Mouse (Mus musculus): ENCODE data around the gene Sertad4. TPM values are rescaled to one million over a fixed set of nuclear protein-coding genes. Genes with fewer than 3 reads are reported as not detected.

Gene Sertad4
- polyA plus RNA-seq (2012; rRNA removed), result 19.1 and 23.5 TPM in 2 replicates

- DNase-seq (ENCODE audit: extremely low spot score in 1 of 2, low spot score in 1 of 2), result peak in 1 of 2 experiments; percentile 51
Observed at GRCm38 (mm10) chr1:192855474-192856230, at the start of gene Sertad4. Gene Sertad4 (minus strand): TSS chr1:192855756.

GRCm38 (mm10) chr1:192901516-192901915 lies 46.0 kb upstream of the Sertad4 start:
- DNase-seq (ENCODE audit: extremely low spot score in 1 of 2, low spot score in 1 of 2), result no peak

DNA sequence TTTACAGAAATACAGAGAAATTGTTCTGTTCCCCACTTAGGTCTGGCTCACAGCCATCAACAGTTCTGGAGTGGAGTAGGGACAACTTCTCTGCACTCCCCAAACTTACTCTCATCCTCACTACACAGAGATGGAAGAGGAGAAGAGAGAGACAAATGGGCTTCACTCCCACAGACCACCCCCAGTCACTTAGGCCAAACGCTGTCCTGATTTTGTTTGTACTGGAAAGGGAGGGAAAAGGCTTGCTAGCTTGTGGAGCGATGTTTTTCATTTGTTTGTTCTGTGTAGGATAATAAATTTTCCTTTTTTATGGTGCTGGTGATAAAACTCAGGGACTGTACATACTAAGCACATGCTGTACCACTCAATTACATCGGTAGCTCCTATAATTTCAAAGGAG lies 45.4 kb upstream of the Sertad4 start:
- no peak for DNase-seq (ENCODE audit: extremely low spot score in 1 of 2, low spot score in 1 of 2)

- DNase-seq (ENCODE audit: extremely low spot score in 1 of 2, low spot score in 1 of 2), result no peak
Observed at GRCm38 (mm10) chr1:192898742-192899141, 43.2 kb upstream of the Sertad4 start.

GRCm38 (mm10) chr1:192897218-192897617 lies 41.7 kb upstream of the Sertad4 start:
- no peak for DNase-seq (ENCODE audit: extremely low spot score in 1 of 2, low spot score in 1 of 2)

GRCm38 (mm10) chr1:192896076-192896475 lies 40.5 kb upstream of the Sertad4 start:
- DNase-seq (ENCODE audit: extremely low spot score in 1 of 2, low spot score in 1 of 2), result no peak

GRCm38 (mm10) chr1:192890716-192891115 lies 35.2 kb upstream of the Sertad4 start:
- DNase-seq (ENCODE audit: extremely low spot score in 1 of 2, low spot score in 1 of 2), result no peak

GRCm38 (mm10) chr1:192882617-192883295 lies 27.2 kb upstream of the Sertad4 start:
- DNase-seq (ENCODE audit: extremely low spot score in 1 of 2, low spot score in 1 of 2), result no peak

DNA sequence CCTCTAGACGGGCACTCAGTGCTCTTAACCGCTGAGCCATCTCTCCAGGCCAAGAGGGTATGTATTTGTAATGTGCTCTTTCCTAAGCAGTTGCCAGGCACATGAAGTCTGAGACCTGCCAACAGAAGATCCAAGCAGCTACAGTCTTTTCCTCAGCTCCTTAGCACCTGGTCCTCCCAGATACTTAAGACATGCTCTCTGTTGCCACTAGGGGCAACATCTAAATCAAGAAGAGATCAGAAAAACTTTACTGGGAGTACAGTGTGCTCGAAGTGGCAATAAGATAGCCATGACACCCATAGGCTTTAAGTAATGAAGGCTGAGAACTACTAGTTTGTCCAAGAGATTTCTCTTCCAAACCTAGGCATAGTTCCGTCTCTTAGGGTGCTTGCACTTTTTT lies 24.6 kb upstream of the Sertad4 start:
- no peak for DNase-seq (ENCODE audit: extremely low spot score in 1 of 2, low spot score in 1 of 2)

- no peak for DNase-seq (ENCODE audit: extremely low spot score in 1 of 2, low spot score in 1 of 2)
Observed at GRCm38 (mm10) chr1:192879086-192879580, 23.6 kb upstream of the Sertad4 start.

- no peak for DNase-seq (ENCODE audit: extremely low spot score in 1 of 2, low spot score in 1 of 2)
Observed at GRCm38 (mm10) chr1:192872841-192873240, 17.3 kb upstream of the Sertad4 start.

- DNase-seq (ENCODE audit: extremely low spot score in 1 of 2, low spot score in 1 of 2), result no peak
Observed at GRCm38 (mm10) chr1:192869761-192870160, 14.2 kb upstream of the Sertad4 start.

DNA sequence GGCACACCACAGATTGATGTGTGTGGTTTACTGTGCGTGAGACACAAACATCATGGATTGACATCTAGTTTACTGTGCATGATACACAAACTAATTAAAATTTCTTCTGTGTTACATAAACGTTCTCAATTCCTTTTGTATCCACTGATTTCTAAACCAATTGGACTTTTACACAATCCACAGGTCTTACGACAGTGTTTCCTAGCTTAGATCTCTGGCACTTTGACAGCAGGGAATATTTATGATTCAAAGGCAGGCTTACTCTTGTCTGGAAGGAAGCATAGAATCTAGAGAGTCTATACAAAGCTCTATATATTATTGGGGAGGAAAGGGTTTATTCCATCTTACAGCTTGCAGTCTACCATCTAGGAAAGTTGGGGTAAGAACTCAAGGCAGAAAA lies 8.9 kb upstream of the Sertad4 start:
- DNase-seq (ENCODE audit: extremely low spot score in 1 of 2, low spot score in 1 of 2), result no peak

GRCm38 (mm10) chr1:192861305-192861960 lies 5.9 kb upstream of the Sertad4 start:
- DNase-seq (ENCODE audit: extremely low spot score in 1 of 2, low spot score in 1 of 2), result no peak

DNA sequence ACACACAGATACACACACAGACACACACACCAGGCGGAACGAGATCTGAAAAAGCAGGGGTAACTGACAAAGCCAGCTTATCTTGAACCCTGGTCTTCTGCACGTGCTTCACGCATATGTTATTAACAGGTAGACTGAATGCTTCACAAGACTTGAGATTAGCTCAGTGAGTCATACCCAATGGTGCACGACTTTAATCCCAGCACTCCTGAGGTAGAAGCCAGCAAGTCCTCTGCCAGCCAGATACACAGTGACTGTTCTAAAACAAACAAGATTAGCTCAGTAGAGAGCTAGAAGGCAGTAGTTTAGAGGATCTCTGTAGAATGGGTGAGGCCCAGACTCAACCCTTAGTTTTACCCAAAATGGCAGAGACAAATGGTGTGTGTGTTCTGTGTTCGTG lies 4.7 kb upstream of the Sertad4 start:
- DNase-seq (ENCODE audit: extremely low spot score in 1 of 2, low spot score in 1 of 2), result no peak

GRCm38 (mm10) chr1:192857582-192857981 lies 2.0 kb upstream of the Sertad4 start:
- no peak for DNase-seq (ENCODE audit: extremely low spot score in 1 of 2, low spot score in 1 of 2)

DNA sequence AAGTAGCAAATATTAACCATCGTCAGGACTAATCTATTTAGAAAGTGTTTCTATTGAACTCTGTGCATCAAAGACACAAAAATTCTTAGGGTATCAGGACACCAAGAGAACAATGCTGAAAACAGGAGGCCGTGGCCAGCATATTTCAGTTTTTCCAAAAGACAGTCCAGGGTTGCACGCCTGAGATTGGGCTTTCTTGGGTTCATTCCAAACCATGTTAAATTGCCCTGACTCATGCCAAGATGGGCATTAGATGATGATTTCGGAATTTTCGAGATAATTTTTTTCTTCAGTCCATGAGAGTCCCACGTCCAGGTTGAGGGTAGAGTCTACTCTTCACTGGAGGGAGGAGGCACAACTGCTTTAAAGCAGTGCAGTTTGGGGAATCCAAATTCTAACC lies 1.4 kb upstream of the Sertad4 start:
- no peak for DNase-seq (ENCODE audit: extremely low spot score in 1 of 2, low spot score in 1 of 2)

GRCm38 (mm10) chr1:192856411-192856810 lies 855 bp upstream of the Sertad4 start:
- DNase-seq (ENCODE audit: extremely low spot score in 1 of 2, low spot score in 1 of 2), result no peak

GRCm38 (mm10) chr1:192854819-192855271 lies 711 bp downstream of the Sertad4 start:
- DNase-seq (ENCODE audit: extremely low spot score in 1 of 2, low spot score in 1 of 2), result peak in 1 of 2 experiments; percentile 48

DNA sequence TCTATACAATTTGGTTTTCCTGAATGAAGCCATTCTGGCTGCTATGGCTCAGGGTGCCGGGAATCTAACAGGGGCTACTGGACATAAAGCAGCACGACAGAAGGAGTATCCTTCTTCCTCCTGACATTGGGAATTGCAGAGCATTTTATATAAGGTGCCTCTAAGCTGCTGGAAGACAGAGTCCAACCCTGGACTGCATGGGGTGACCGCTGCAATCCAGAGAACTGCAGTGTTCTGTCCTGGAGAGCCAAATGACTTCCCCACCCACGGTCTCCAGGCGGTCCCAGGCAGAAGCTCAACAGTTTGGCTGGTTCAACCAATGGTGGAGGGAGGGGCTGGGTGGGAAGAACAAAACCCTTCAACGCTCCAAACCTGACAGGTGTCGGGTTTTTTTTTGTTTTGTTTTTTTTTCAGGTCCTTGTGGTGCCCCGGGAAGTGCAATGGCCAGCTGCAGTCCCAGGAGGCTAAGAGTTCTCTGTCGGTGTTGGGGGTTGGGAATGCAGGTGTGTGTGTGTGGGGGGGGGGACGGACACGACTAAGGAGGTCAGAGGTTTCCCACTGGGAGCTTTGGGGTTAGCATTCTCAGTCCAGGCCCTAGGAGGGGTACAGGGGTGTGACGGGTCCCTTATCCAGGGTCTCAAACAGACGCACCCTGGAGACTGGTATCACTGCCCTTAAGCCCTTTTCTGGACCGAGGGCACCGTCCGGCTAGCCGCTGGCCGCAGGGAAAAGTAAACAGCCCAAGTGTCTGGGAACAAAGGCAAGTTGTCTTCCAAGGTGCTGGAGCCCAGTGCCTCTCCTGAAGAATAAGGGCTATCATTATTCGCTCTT lies 1.4 kb downstream of the Sertad4 start:
- DNase-seq (ENCODE audit: extremely low spot score in 1 of 2, low spot score in 1 of 2), result no peak
